Mouse (Mus musculus) CH12.LX (cell line): Measurements from ENCODE around the gene Lmo1.

Source experiments
- CTCF ChIP-seq, 2 experiments: IDR thresholded peaks in 1 of 2; conservative IDR thresholded peaks in 1 of 2; 2 replicates each; pipeline ENCODE4 v1.5.1; 2011 to 2012; ENCODE audit warnings: low read depth in 2 of 2, low read length in 2 of 2, improper control_type of control experiment in 1 of 2, inconsistent platforms in 1 of 2, mild to moderate bottlenecking in 1 of 2, moderate library complexity in 1 of 2
- E2F4 ChIP-seq: IDR thresholded peaks from 2 replicates; pipeline ENCODE4 v1.6.1; 2011; ENCODE audit warnings: low read depth, low read length, improper control_type of control experiment; ENCODE audit not compliant: insufficient replicate concordance
- POLR2AphosphoS2 ChIP-seq: IDR thresholded peaks from 2 replicates; pipeline ENCODE4 v1.6.1; 2011; ENCODE audit warnings: low read depth, low read length, improper control_type of control experiment
- RCOR1 ChIP-seq: conservative IDR thresholded peaks from 2 replicates; pipeline ENCODE4 v1.6.1; 2012; ENCODE audit warnings: low read depth, mild to moderate bottlenecking, inconsistent platforms, low read length, improper control_type of control experiment
- TCF12 ChIP-seq: IDR thresholded peaks from 2 replicates; pipeline ENCODE4 v1.6.1; 2014; ENCODE audit warnings: low read depth, mild to moderate bottlenecking, inconsistent platforms, low read length, improper control_type of control experiment

DNA sequence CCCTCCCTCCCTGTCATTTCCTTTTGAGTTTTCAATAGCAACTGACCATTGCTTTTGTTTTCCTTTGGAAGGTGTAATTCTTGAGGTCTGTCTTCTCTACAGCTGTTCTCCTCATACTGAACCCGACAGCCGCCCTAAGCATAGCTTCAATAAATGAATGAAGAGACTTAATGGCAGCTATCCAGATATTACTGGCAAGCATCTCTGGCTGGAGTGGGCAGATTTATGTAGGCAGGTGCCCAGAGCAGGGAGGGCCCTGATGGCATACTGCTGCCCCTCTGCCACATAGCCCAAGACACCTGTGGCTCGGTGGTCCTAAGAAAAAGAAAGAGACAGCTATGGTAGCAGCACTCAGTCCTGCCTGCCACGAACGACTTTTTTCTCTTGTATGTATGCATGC lies 21.5 kb downstream of the Lmo1 start:
- TF ChIP-seq CTCF (conservative IDR thresholded peaks at IDR 0.05 in 1 of 2, IDR thresholded peaks at IDR 0.05 in 1 of 2; ENCODE audit: low read depth in 2 of 2, low read length in 2 of 2) (no peak), POLR2AphosphoS2 (no peak), E2F4 (no peak), TCF12 (no peak), RCOR1 (no peak)
